Mouse (Mus musculus) ES-E14 (cell line): ENCODE measurements around the gene Spata18.

Source experiments
- CHD2 ChIP-seq: IDR thresholded peaks from 2 replicates; pipeline ENCODE4 v1.6.1; 2014; ENCODE audit warnings: mild to moderate bottlenecking, low read depth, low read length, inconsistent platforms
- MAFK ChIP-seq: IDR thresholded peaks from 2 replicates; pipeline ENCODE4 v1.6.1; 2014; ENCODE audit warnings: mild to moderate bottlenecking, low read depth, low read length, inconsistent platforms; ENCODE audit not compliant: insufficient read depth

DNA sequence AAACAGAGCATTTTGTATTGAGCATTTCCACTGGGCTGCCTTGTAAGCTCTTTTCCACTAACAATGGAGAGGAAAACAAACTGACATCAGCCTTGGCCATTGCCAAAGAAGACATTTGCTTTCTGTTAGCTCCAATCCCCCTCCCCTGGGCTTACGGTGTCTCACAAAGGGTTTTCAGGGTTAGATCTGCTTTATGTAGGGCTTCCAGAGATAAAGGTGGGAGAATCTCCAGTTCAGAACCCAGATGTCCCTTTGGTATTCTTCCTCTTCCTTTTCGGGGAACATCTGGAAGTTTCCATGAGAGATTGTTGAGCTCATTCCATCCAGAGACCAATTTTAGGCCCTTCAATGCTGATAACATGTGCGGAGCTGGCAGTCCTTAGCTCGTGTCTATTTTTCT is 74.8 kb downstream of the Spata18 start:
- TF ChIP-seq MAFK (no peak), CHD2 (no peak)
